Mouse (Mus musculus) kidney, postnatal 14 days (tissue): ENCODE measurements around the gene Dlat.

Source experiments
- DNase-seq: peaks from one replicate; pipeline ENCODE4 v3.0.0; 2022; ENCODE audit warnings: mixed read lengths

Dlat gene

GRCm38 (mm10) chr9:50659392-50660217, at the start of gene Dlat:
Dlat (minus strand) TSS chr9:50659780.
- peak; percentile 91 for DNase-seq

GRCm38 (mm10) chr9:50709108-50709507, 49.5 kb upstream of the Dlat start:
- peak; percentile 51 for DNase-seq

DNA sequence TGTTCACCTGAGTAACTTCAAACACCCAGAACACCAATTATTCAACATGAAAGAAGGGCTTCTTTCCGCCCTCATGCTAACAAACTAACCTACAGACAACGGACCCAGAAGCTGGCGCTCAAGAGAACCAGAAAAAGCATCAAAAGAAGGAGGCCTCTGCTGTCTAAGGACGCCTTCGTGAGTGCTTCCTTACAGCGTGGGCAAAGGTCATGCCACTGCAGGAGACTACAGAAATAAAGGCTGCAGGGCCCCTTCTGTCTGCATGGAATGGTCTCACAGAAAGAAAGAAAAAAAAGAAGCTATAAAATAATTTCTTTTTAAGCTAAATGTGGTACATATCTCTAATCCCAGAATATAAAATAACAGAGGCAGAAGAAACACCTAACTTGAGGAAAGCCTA, 45.3 kb upstream of the Dlat start:
- no peak for DNase-seq

DNA sequence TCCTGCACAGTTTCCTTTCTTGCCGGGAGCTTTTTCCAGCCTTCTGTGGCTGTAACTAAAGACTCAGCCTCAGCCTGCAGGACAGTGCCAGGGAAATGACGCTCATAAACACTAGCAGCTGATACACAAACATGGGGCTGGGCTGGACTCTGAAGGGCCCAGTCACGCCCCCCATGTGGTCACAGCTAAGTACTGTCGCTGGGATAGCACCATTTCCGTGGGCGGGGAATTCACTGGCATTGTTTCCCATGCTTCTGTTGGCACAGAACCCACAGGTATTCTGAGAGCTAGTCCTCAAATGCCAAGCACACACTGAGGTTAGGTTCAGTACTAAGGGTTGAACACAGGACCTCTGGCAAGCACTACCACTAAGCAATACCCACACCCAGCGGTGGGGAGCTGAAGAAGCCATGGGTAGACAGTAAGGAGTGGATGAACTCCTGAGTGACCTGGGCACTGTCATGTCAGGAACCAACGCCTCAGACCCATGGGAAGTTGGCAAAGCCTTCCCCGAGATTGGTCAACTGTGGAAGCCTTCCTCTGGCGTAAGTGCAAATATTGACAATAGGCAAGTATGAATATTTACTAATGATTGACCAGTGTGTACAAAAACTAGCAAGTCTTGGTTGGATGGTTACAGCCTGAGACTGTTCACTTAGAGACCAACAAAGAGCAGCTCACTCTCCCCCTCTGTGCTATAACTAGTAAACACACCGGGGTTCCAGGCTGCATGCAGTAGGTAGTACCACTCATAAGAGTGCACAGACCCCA, 41.5 kb upstream of the Dlat start:
- peak; percentile 50 for DNase-seq

DNA sequence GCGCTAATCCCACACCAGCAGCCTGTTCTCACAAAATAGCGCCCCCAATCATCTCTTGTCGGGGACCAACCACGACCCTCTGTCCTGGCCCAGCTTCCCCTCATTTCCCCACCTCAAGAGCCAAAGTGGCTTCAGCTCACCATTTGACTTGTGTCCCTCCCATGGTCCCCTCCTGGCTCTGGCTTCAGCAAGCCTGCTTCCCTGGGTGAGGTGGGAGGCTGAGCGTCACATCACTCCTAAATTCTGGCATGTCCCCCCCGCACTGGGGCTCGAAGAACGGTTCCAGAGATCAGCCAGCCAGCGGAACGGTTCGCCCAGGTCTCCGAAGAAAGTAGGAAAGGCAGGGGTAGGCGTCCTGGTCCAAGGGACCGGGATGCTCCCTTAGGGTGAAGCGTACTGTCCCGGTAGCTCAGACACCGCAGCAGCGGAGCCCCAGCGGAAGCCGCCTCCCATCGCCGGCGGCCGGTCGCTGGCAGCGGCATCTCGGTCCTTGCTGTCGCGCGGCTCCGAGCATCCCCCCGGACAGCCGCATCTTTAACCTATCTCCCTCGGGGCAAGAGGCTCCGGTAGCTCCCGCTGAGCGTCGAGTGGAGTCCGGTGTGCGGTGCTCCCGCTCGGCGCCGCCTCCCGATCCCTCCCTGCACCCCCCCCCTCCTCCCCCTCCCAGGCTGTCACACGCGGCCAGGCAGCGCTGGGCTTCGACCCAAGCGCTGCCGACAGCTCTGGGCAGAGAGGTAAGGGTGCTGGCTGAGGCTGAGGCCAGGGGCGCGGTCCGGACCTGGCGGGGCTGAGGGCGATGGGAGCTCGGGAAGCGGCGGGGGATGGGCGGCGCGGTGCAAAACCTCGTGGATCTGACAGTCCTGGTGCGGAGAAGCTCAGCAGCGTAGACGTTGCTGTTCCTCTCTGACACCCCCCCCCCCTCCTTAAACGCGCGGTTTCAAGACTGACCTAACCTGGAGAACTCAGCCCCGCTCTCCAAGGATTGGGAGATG, 39.1 kb upstream of the Dlat start:
- DNase-seq = peak; percentile 44

- peak; percentile 84 for DNase-seq
Observed at GRCm38 (mm10) chr9:50697706-50698041, 38.1 kb upstream of the Dlat start.

GRCm38 (mm10) chr9:50696851-50697705, 37.5 kb upstream of the Dlat start:
- no peak for DNase-seq

- no peak for DNase-seq
Observed at GRCm38 (mm10) chr9:50695153-50695552, 35.6 kb upstream of the Dlat start.

DNA sequence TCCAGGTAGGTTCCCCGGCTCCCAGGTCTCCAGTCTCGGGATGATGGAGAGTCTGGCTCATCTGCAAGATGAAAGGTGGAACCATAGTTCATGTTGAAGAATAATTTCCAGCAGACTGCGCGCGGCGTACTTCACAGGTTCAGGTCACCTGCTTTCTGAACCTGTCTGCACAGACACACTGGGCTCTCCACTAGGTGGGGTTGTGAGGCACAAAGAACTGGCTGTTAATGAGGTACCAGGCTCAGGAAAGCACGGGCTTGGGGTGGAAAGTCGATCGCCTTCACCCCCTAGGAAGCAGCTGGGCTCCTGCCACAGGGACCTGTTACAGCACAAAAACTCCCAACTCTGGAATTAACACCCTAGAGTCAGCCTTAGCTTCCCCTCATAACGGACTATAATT, 34.1 kb upstream of the Dlat start:
- peak; percentile 87 for DNase-seq

- peak; percentile 39 for DNase-seq
Observed at GRCm38 (mm10) chr9:50692626-50693580, 33.3 kb upstream of the Dlat start.

DNA sequence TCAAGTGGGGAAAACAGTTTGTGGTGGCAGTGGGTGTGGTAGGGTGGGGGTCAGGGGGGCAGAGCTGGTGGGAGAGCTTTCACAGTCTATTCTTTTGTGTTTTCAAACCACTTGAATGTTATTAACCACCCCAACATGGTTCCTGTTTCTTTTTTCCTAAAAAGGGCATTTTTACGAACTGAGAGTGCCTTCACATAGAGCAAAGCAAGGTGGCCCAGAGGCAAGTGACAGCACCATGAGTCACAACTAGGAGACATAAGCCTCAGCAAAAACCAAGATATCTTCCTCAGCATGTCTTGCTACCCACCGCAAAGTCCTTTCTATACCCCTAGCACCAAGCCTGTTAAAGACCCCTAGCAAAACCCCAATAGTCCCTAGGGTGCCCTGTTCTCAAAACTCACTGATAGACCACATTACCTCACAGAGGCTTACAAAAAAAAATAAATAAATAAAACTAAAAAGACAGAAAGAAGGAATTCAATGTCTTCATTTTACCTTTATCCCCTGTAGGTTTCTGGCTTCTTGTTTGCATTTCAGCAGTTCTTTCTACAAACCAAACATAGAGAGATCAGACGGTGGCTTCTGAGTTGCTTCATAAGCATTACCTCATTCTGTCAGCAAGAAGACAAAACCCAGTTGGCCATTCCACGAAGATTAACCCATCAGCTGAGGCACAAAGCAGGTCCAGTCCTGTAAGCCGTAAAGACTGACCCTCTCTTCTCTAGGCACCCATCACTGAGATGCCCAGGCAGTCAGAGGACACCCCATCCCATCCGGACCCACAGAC, 27.5 kb upstream of the Dlat start:
- no peak for DNase-seq

GRCm38 (mm10) chr9:50681727-50682126, 22.1 kb upstream of the Dlat start:
- no peak for DNase-seq

DNA sequence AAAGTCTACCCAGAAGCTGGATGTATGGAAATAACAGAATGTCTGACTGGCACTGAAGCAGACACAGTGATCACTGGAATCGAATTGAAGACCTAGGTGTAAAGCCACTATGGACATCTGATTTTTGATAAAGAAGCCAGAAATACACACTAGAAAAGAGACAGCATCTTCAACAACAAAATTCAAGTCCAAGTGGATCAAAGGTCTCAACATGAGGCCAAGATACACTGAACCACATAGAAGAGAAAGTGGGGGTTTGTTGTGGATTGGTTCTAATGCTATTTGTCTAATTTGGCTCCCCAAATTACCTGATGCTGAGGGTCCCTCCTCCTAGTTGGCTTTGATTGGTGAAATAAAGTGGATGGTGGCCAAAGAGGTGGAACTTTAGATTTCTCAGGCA, 19.8 kb upstream of the Dlat start:
- no peak for DNase-seq

GRCm38 (mm10) chr9:50674771-50675170, 15.2 kb upstream of the Dlat start:
- DNase-seq = no peak

DNA sequence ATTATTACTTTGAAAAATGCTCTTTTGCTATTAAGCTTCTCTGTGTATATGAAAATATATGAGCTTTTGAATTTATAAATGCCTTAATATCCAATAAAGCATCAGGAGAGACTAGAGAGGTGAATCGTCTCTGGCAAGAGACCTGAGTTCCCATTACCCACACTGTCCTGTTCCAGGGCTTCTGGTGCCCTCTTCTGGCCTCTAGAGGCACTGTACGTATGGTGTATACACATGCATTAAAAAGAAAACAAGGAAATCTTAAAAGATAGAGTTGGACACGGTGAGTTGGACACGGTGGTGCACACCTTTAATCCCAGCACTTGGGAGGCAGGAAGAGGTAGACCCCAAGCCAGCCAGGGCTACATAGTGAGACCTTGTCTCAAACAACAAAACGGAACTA, 11.1 kb upstream of the Dlat start:
- peak; percentile 76 for DNase-seq

- no peak for DNase-seq
Observed at GRCm38 (mm10) chr9:50667579-50668498, 8.3 kb upstream of the Dlat start.

GRCm38 (mm10) chr9:50666442-50666841, 6.9 kb upstream of the Dlat start:
- DNase-seq = no peak

GRCm38 (mm10) chr9:50664826-50665225, 5.2 kb upstream of the Dlat start:
- no peak for DNase-seq

DNA sequence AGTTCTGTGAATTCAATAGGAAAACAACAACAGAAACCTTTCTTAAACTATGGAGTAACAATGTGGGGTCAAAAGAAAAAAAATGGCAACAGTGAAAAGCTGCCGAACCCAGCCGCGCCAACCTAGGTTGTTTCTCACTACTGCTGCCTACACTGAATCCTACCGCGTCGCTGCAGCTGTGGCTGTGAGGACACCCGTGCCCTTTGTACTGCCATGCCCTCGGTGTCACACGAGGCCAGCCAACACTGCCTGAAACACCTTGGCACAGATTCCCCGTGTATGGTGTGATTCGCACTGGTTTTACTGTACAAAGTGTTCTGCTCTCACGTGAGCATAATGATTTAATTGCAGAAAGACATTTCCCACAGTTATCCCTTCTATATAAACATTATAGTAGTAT, 851 bp upstream of the Dlat start:
- peak; percentile 69 for DNase-seq
